Mouse (Mus musculus): Measurements from ENCODE around the gene Gm4340. TPM values are rescaled to one million over a fixed set of nuclear protein-coding genes. Genes with fewer than 3 reads are reported as not detected.
"Not testable (repeated sequence)": the region's sequence is repeated elsewhere in the genome, so short reads cannot be mapped to it uniquely, and the experiment has no call there.

Gene Gm4340
- polyA plus RNA-seq (2014; fragmentation: Nextera tagmentation; extraction: Ambion mirVana): not detected in 2 replicates

- not testable (repeated sequence) for H3K9me3 ChIP-seq (ENCODE audit: control insufficient read depth, low read length); H3K27me3 ChIP-seq (ENCODE audit: control insufficient read depth, insufficient read depth, low read length); H3K4me3 ChIP-seq (ENCODE audit: low read depth, low read length); H3K27ac ChIP-seq (replicated peaks; ENCODE audit: low read depth, low read length); H3K4me2 ChIP-seq (ENCODE audit: low read depth, severe bottlenecking); H3K9ac ChIP-seq (ENCODE audit: low read length); H3K4me1 ChIP-seq (ENCODE audit: control insufficient read depth, insufficient read depth, low read length); DNase-seq (ENCODE audit: low spot score); H3K36me3 ChIP-seq (ENCODE audit: control insufficient read depth, insufficient read depth, low read length); ATAC-seq (ENCODE audit: insufficient number of reproducible peaks, low FRiP score, low TSS enrichment, low read depth)
- WGBS: no CpG with 5 or more reads among the region's 3 CpGs
Measured at GRCm38 (mm10) chr10:104193742-104194141, at the start of gene Gm4340. Gene Gm4340, plus strand, starts transcription at chr10:104194042.

GRCm38 (mm10) chr10:104151197-104151596 is 42.6 kb upstream of the Gm4340 start, which contains the start of gene Gm6763:
Gene Gm6763, plus strand, starts transcription at chr10:104151497.
- not testable (repeated sequence) for H3K27me3 ChIP-seq (ENCODE audit: control insufficient read depth, insufficient read depth, low read length); H3K27ac ChIP-seq (replicated peaks; ENCODE audit: low read depth, low read length); DNase-seq (ENCODE audit: low spot score); H3K4me1 ChIP-seq (ENCODE audit: control insufficient read depth, insufficient read depth, low read length); H3K4me2 ChIP-seq (ENCODE audit: low read depth, severe bottlenecking); H3K9ac ChIP-seq (ENCODE audit: low read length); H3K4me3 ChIP-seq (ENCODE audit: low read depth, low read length); H3K9me3 ChIP-seq (ENCODE audit: control insufficient read depth, low read length); H3K36me3 ChIP-seq (ENCODE audit: control insufficient read depth, insufficient read depth, low read length); ATAC-seq (ENCODE audit: insufficient number of reproducible peaks, low FRiP score, low TSS enrichment, low read depth)
- no CpG with 5 or more reads among the region's 3 CpGs for WGBS

- not testable (repeated sequence) for ATAC-seq (ENCODE audit: insufficient number of reproducible peaks, low FRiP score, low TSS enrichment, low read depth); H3K36me3 ChIP-seq (ENCODE audit: control insufficient read depth, insufficient read depth, low read length); H3K27me3 ChIP-seq (ENCODE audit: control insufficient read depth, insufficient read depth, low read length); H3K4me2 ChIP-seq (ENCODE audit: low read depth, severe bottlenecking); H3K9me3 ChIP-seq (ENCODE audit: control insufficient read depth, low read length); H3K4me1 ChIP-seq (ENCODE audit: control insufficient read depth, insufficient read depth, low read length); H3K9ac ChIP-seq (ENCODE audit: low read length); DNase-seq (ENCODE audit: low spot score); H3K27ac ChIP-seq (replicated peaks; ENCODE audit: low read depth, low read length); H3K4me3 ChIP-seq (ENCODE audit: low read depth, low read length)
- no CpG with 5 or more reads among the region's 3 CpGs for WGBS
Measured at GRCm38 (mm10) chr10:104159706-104160105, 34.1 kb upstream of the Gm4340 start, which contains the start of gene Gm8764. Gene Gm8764, plus strand, starts transcription at chr10:104160006.

GRCm38 (mm10) chr10:104168215-104168614 is 25.6 kb upstream of the Gm4340 start, which contains the start of gene Gm21304:
Gene Gm21304, plus strand, starts transcription at chr10:104168515.
- H3K4me3 ChIP-seq (ENCODE audit: low read depth, low read length); H3K36me3 ChIP-seq (ENCODE audit: control insufficient read depth, insufficient read depth, low read length); H3K9me3 ChIP-seq (ENCODE audit: control insufficient read depth, low read length); H3K27ac ChIP-seq (replicated peaks; ENCODE audit: low read depth, low read length); H3K4me2 ChIP-seq (ENCODE audit: low read depth, severe bottlenecking); DNase-seq (ENCODE audit: low spot score); H3K4me1 ChIP-seq (ENCODE audit: control insufficient read depth, insufficient read depth, low read length); H3K9ac ChIP-seq (ENCODE audit: low read length); H3K27me3 ChIP-seq (ENCODE audit: control insufficient read depth, insufficient read depth, low read length); ATAC-seq (ENCODE audit: insufficient number of reproducible peaks, low FRiP score, low TSS enrichment, low read depth): not testable (repeated sequence)
- no CpG with 5 or more reads among the region's 3 CpGs for WGBS

DNA sequence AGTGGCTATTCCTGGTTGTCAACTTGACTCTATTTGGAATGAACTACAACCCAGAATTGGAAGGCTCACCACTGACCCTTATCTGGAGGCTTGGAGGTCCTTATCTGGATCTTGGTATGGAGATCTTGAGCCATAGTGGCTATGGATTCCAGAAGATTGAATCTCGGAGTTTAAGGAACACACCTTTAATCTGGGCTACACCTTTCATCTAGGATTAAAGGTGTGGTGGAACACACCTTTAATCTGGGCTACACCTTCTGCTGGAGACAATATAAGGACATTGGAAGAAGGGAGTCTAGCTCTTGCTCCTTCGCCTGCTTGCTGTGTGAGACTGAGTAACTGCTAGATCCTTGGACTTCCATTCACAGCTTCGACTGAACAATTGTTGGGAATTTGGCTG is 17.1 kb upstream of the Gm4340 start, which contains the start of gene Gm21312:
Gene Gm21312, plus strand, starts transcription at position 301 of the 400 bp plus-strand sequence.
- no CpG with 5 or more reads among the region's 3 CpGs for WGBS
- not testable (repeated sequence) for H3K4me3 ChIP-seq (ENCODE audit: low read depth, low read length); DNase-seq (ENCODE audit: low spot score)

DNA sequence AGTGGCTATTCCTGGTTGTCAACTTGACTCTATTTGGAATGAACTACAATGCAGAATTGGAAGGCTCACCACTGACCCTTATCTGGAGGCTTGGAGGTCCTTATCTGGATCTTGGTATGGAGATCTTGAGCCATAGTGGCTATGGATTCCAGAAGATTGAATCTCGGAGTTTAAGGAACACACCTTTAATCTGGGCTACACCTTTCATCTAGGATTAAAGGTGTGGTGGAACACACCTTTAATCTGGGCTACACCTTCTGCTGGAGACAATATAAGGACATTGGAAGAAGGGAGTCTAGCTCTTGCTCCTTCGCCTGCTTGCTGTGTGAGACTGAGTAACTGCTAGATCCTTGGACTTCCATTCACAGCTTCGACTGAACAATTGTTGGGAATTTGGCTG is 8.6 kb upstream of the Gm4340 start, which contains the start of gene Gm20765:
Gene Gm20765, plus strand, starts transcription at position 301 of the 400 bp plus-strand sequence.
- not testable (repeated sequence) for DNase-seq (ENCODE audit: low spot score); H3K4me3 ChIP-seq (ENCODE audit: low read depth, low read length); H3K4me2 ChIP-seq (ENCODE audit: low read depth, severe bottlenecking); H3K36me3 ChIP-seq (ENCODE audit: control insufficient read depth, insufficient read depth, low read length); H3K9ac ChIP-seq (ENCODE audit: low read length); H3K27me3 ChIP-seq (ENCODE audit: control insufficient read depth, insufficient read depth, low read length); H3K27ac ChIP-seq (replicated peaks; ENCODE audit: low read depth, low read length); H3K9me3 ChIP-seq (ENCODE audit: control insufficient read depth, low read length); ATAC-seq (ENCODE audit: insufficient number of reproducible peaks, low FRiP score, low TSS enrichment, low read depth); H3K4me1 ChIP-seq (ENCODE audit: control insufficient read depth, insufficient read depth, low read length)
- WGBS: no CpG with 5 or more reads among the region's 3 CpGs

More for the DNA sequence above, 17.1 kb upstream of the Gm4340 start, which contains the start of gene Gm21312:
- not testable (repeated sequence) for ATAC-seq (ENCODE audit: insufficient number of reproducible peaks, low FRiP score, low TSS enrichment, low read depth); H3K36me3 ChIP-seq (ENCODE audit: control insufficient read depth, insufficient read depth, low read length); H3K9me3 ChIP-seq (ENCODE audit: control insufficient read depth, low read length); H3K4me2 ChIP-seq (ENCODE audit: low read depth, severe bottlenecking); H3K27me3 ChIP-seq (ENCODE audit: control insufficient read depth, insufficient read depth, low read length); H3K27ac ChIP-seq (replicated peaks; ENCODE audit: low read depth, low read length); H3K4me1 ChIP-seq (ENCODE audit: control insufficient read depth, insufficient read depth, low read length); H3K9ac ChIP-seq (ENCODE audit: low read length)

GRCm38 (mm10) chr10:104209655-104210054 is 15.8 kb downstream of the Gm4340 start:
- Histone ChIP-seq H3K27me3 (ENCODE audit: control insufficient read depth, insufficient read depth, low read length) (no peaks in the 10 kb centered on the region), H3K4me2 (ENCODE audit: low read depth, severe bottlenecking) (no peak overlapping the region), H3K27ac (replicated peaks; ENCODE audit: low read depth, low read length) (no peak overlapping the region), H3K9ac (ENCODE audit: low read length) (no peak overlapping the region), H3K36me3 (ENCODE audit: control insufficient read depth, insufficient read depth, low read length) (no peaks in the 10 kb centered on the region), H3K4me3 (ENCODE audit: low read depth, low read length) (no peak overlapping the region), H3K4me1 (ENCODE audit: control insufficient read depth, insufficient read depth, low read length) (no peaks in the 10 kb centered on the region), H3K9me3 (ENCODE audit: control insufficient read depth, low read length) (no peaks in the 10 kb centered on the region)
- 87% methylated on average over 1 of the region's 1 CpGs for WGBS
- DNase-seq (ENCODE audit: low spot score): no peak
- ATAC-seq (ENCODE audit: insufficient number of reproducible peaks, low FRiP score, low TSS enrichment, low read depth): no peak

GRCm38 (mm10) chr10:104210268-104210990 is 16.6 kb downstream of the Gm4340 start:
- Histone ChIP-seq H3K9me3 (ENCODE audit: control insufficient read depth, low read length) (no peaks in the 10 kb centered on the region), H3K36me3 (ENCODE audit: control insufficient read depth, insufficient read depth, low read length) (no peaks in the 10 kb centered on the region), H3K9ac (ENCODE audit: low read length) (no peak overlapping the region), H3K4me2 (ENCODE audit: low read depth, severe bottlenecking) (no peak overlapping the region), H3K4me1 (ENCODE audit: control insufficient read depth, insufficient read depth, low read length) (no peaks in the 10 kb centered on the region), H3K27ac (replicated peaks; ENCODE audit: low read depth, low read length) (no peak overlapping the region), H3K27me3 (ENCODE audit: control insufficient read depth, insufficient read depth, low read length) (no peaks in the 10 kb centered on the region), H3K4me3 (ENCODE audit: low read depth, low read length) (no peak overlapping the region)
- DNase-seq (ENCODE audit: low spot score): no peak
- WGBS: 58% methylated on average over 3 of the region's 3 CpGs
- ATAC-seq (ENCODE audit: insufficient number of reproducible peaks, low FRiP score, low TSS enrichment, low read depth): no peak

All from limb, embryonic 11.5 days (tissue).